Mouse (Mus musculus): ENCODE measurements around the gene Car7.

GRCm38 (mm10) chr8:104540238-104540637 is 5.7 kb downstream of the Car7 start:
- TF ChIP-seq CTCF (IDR thresholded peaks at IDR 0.05; ENCODE audit: control insufficient read depth, insufficient read depth, low read length), result no peak
- no peak for TF ChIP-seq POLR2A (IDR thresholded peaks at IDR 0.05; ENCODE audit: borderline replicate concordance, control insufficient read depth, low read depth, low read length)
